Mouse (Mus musculus) right cerebral cortex, postnatal 14 days (tissue): ENCODE measurements at regions not wholly inside any gene's neighbourhood (a gene's known extent, or its start where the extent isn't known, plus 50 kb on each side); places are given as distances from the start of the nearest gene placed in this dataset.

ENCODE experiments used
- DNase-seq: peaks from one replicate; pipeline ENCODE4 v3.0.0; 2022

DNA sequence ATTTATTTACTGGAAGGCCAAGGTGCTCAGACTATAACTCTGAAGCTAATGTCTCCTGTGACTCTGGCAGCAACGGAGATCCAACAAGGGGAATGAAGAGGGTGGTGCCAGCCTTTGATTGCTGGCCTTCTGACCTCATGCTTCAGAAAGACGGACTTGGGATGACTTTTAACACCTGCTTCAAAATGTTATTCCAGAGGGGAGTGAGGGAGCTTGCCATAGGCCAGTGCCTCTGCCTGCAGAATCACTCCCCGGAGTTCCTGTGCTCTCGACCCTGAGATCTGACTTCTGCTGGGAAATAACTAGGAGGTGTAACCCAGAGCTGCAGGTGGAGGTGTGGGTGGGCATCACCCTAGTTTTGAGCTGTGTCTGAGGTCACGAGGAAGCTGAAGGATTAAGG lies 78.9 kb upstream of the Cxcr4 start:
- DNase-seq = no peak

DNA sequence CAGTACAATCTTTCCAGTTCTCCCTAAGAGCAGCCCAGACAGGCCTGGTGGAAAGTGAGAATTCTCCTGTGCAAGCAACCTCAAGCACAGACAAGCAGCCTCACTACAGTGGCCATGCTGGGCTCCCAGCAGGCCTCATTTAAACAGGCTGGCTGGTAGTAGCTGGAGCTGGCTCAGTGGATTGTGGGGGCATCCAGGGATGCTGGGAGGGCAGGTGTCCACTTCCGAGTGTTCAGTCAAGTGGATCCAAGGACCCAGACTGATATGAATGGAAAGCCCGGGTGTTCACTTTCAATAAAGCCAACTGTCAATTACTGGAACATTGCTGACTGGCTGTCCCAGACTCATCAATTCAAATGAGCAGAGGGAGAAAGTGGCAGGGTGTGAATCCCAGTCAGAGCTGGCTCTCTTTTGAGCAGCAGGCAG lies 77.2 kb upstream of the Cxcr4 start:
- no peak for DNase-seq

DNA sequence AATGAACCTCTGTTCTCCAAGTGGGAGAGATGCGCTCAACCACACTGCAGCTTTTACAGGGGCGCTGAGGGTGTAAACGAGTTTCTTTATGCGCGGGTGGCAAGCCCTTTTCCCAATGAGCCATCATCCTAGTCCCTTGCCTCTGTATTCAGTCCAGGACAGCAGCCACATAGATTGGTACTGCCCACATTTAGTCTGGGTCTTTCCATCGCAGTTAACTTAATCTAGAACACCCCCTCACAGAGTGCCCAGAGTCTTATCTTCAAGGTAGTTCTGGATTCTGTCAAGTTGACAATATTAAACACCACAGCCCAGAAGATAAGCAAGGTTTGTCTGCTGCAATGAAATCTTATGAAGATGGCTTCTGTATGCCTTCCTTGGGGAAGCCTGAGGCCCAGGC lies 76.6 kb upstream of the Cxcr4 start:
- DNase-seq = no peak

DNA sequence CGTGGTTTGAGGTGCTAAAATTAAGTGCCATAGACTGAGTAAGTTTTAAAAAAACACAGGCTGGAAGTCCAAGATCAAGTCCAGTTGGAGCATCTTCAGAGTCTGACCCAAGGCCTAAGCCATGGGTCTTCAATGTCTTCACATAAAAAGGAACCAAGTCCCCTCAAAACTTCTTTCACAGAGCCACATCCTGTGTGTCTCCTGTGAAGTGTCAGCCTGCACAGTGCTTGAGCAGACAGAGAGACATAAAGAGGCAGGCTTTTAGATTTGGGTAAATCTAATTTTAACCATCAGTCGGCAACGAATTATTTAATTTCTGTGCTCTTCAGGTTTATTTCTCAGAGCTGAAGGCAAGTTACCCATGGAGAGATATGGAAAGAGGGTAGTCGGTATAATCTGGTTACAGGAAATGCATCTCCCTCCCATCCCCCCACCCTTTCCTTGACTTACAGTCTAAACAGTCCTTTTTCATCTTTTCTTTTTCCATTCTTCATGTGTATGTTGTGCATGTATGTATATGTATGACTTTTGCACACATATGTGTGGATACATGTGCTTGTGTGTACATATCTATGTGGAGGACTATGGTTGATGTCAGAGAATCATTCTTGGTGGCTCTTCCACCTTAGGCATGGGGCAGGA lies 75.1 kb upstream of the Cxcr4 start:
- no peak for DNase-seq

DNA sequence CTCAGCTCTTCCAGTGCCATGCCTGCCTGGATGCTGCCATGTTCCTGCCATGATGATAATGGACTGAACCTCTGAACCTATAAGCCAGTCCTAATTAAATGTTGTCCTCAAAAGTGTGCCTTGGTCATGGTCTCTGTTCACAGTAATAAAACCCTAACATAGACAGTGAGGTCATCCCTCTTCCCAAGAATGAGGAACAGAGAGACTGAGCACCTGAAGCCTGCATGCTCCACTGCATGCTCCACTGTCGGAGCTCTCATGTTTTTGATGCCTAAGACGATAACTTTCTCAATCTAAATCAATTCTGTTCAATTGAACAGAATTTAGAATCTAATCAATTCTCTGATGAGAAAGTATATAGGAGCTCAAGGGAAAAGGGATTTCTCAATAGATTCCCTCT lies 71.1 kb upstream of the Cxcr4 start:
- no peak for DNase-seq

DNA sequence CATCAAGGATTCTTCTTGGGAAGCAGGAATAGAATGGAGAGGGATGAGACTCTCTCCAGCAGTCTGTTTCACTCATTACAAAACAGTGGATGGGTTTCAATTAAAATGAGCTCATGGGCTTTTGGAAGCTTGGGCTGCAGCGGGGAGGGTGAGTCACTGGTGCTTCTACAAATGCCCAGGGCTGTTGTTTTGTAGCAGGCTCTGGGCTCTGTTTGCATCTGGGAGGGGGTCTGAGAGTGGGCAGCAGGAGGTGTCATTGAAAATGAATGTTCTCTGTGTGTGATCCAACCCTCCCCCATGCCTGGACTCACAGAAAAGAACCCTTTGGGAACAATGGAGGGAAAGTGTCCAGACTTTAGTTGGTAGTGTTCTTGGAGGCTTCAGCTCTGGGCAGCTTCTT lies 67.8 kb upstream of the Cxcr4 start:
- no peak for DNase-seq

DNA sequence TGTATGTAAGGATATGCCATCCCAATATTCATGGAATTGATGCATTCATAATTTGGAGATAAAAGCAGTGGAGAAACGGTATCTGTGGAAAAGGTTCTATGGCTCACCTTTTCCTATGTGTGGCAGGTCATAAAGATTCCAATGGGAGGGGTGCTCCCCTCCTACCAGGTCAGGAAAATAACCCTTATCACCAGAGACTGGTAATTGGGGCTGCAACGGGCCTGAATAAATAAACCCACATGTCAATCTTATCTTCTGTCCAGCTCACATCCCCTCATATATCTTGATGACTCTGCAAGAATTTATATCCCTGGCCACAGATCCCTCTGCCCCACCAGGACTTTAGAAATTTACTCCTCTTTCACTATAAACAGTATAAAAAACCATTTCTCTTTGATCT lies 66.7 kb upstream of the Cxcr4 start:
- no peak for DNase-seq

DNA sequence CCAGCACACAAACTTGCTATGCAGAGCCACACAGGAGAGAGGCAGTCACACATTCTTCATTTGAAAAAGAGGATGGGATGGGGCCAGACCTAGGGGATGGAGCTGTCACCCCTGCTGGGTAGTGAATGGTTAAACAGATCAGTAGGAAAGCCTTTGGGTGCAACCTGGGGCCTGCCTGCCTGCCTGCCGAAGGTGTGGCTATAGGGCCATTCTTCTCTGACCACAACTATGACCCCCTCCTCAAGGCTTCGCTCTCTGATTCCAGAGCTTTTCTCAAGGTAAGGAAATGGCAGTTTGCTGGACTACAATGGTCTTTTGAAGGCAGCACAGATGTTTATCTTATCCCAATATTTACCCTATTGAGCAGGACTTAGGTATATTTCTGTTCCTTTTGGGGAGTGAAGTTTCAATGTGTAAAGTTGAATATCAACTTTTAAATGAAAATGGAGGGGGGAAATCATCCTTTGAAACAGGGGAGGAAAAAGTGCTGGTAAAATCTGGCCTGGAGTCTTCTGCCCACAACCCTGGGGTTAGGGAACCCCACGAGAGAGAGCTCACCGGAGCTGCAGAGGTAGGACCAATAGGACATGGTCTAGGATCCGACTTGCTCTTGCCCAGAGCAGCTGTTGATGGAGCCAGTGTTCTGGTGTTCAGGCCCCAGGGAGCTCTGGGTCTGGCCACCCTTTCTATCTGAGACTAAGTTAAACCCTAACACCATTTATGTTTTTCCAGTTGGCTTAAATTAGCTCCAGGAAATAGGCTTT lies 62.2 kb upstream of the Cxcr4 start:
- DNase-seq = no peak

DNA sequence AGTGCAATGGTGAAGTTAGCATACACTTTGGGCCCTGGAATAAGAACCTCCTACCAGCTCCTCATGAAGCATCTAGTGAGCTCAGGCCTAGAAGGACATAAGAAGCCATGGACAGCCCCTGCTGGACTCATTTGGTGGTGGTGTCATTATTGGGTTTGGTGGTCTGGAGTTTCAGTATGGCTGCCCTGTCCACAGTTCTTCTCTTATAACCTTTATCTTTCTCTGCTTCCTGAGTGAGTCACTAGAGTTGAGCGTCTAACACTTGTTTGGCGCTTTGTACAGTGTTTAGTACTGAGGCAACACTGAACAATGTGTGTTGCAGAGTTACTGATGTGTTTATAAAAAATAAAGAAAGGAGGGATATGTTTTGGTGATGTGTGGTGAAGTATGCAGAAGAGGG lies 58.5 kb upstream of the Cxcr4 start:
- no peak for DNase-seq

DNA sequence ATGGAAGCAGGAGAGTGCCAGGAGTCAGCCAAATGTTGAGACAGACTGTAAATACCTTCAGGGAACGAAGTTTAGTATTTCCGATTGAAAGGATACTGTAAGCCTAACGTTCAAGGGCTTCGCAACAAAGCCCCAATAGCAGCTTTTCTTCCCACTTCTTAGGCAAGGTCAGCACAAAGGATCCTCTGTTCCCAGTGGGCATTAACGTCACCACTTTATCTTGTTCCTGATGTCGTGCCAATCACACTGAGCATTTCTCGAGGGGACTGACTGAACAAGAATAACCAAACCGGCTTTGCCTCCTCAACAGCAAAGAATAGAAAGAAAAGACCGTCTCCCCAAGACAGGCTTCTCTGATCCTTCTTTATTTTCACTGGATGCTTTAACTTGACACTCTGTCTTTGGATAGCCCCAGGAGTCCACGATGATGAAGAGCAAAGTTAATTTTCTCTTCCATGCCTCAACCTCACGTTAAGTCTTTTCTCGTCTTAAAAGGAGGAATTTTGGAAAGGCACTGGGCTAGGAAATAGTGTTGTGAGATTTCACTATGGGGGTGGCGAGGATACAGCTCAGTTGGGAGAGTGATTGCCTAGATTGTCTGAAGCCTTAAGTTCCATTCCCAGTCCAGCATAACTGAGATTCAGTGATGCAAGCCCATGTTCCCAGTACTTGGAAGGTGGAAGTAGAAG lies 57.5 kb upstream of the Cxcr4 start:
- no peak for DNase-seq

DNA sequence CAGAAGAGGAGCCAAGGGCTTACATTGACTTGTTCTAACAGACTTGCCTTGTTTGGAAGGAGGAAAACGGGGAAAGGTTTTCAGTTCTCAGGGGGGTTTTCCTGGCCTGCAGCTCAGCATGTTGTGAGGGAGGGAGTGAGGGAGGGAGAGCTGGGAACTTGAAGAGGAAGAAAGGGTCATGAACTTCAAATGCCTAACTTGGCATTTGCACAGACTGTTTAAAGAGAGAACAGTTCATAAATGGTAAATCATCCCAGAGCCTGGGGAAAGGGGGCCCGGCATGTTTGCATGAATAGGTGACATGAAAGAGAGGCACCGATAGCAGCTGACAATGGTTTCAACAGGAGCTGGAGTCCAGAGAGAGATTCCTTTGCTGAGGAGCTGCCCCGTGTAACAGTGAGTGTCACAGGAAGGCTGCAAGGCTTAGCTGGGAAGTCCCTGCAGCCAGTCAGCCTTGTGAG lies 51.3 kb upstream of the Cxcr4 start:
- DNase-seq = no peak

DNA sequence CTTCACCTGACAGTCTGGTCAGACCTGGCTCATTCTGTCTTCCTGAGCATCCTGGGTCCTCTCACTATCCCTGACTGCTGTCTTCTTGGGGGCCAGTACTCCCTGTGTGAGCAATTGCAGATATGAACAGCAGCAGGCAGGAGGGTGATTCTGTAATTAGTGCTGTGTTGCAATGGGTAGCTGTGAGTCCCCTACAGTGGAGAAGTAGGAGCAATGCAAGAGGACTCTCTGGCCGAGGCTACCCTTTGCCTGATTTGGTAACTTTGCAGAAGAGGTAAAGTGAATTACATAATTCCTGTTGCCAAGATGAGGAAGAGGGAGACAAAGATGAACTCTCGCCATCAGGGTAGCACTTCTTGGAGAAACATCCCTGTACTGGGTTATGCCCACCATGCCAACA lies 50.1 kb upstream of the Cxcr4 start:
- DNase-seq = no peak
